Mouse (Mus musculus) embryonic fibroblast, embryonic 13.5 days (primary cell): ENCODE results near the gene Cdc27.

Experiments used
- CTCF ChIP-seq: IDR thresholded peaks from 2 replicates; pipeline ENCODE4 v1.5.1; 2011; ENCODE audit warnings: mild to moderate bottlenecking, control low read depth, low read length, moderate library complexity, borderline replicate concordance; ENCODE audit not compliant: insufficient read depth
- POLR2A ChIP-seq: IDR thresholded peaks from 2 replicates; pipeline ENCODE4 v1.6.1; 2011; ENCODE audit warnings: low read depth, mild to moderate bottlenecking, control low read depth, low read length, moderate library complexity

- TF ChIP-seq CTCF, result no peak
- TF ChIP-seq POLR2A, result no peak
These were observed 38.1 kb upstream of the Cdc27 start for GRCm38 (mm10) chr11:104588513-104588912.
